Mouse (Mus musculus): ENCODE data around the gene Pbx1. TPM values are rescaled to one million over a fixed set of nuclear protein-coding genes. Genes with fewer than 3 reads are reported as not detected.

Gene Pbx1
- 10 to 100 TPM; 45.5 to 63.8 TPM for total RNA-seq (2023)

DNA sequence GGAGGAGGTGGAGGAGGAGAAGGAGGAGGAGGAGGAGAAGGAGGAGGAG is at the start of gene Pbx1:
Gene Pbx1, minus strand, starts transcription at position 39 of the 49 bp plus-strand sequence.

Measured in neutrophil, adult 83 days (primary cell).